In genomic region chr5:117888946-117889345, GRCm38 (mm10) we compare ENCODE assay signal across 18 mouse cellular contexts.
DNase-seq lines count a peak whose midpoint lies in the region; ATAC-seq and TF ChIP-seq lines count a peak whose summit lies in the region.
"Had no signal": no experiment of that assay in that cellular context is flagged by ENCODE, and none has a peak within 500 bp of the region (broad histone marks: within the 10 kb centered on the region; RNA-seq: fewer than 3 reads in every experiment).

No protein-coding gene starts in this region.

- no peak for DNase-seq in cerebellum, adult 2 months
- no peak for DNase-seq in cerebellum, postnatal 14 days
- peak; percentile 45 for DNase-seq in kidney, postnatal 0 days (ENCODE audit: low spot score)
- no peak for DNase-seq in kidney, adult 8-10 months
- peak; percentile 57 for DNase-seq in Muller cell, postnatal 12 days (ENCODE audit: inconsistent ontology term)
- DNase-seq in right cerebral cortex, postnatal 4 days: no peak
- DNase-seq: forebrain, postnatal 0 days; gastrocnemius, postnatal 14 days; heart, adult 11 months had no signal

- TF ChIP-seq POLR2A in cerebellum, adult 2 months (IDR thresholded peaks at IDR 0.05; ENCODE audit: borderline replicate concordance, insufficient read depth, low read length): no peak

- ATAC-seq in kidney, postnatal 0 days (replicated peaks; ENCODE audit: low FRiP score, low read depth): no peak
- ATAC-seq: forebrain, embryonic 14.5 days; forebrain, postnatal 0 days; hindbrain, embryonic 16.5 days; inflammation-experienced regulatory T-cells, adult 6 months; intestine, embryonic 16.5 days; Patski had no signal

- TF ChIP-seq CTCF in cerebellum, adult 2 months (IDR thresholded peaks at IDR 0.05; ENCODE audit: borderline replicate concordance, insufficient read depth, low read depth, low read length): no peak
- no peak for TF ChIP-seq CTCF in kidney, postnatal 0 days (IDR thresholded peaks at IDR 0.05; ENCODE audit: low read depth)

- no peaks in the 10 kb centered on the region for H3K27me3 ChIP-seq in cerebellum, adult 2 months (ENCODE audit: control insufficient read depth, insufficient read depth, low read length)
- H3K27me3 ChIP-seq in kidney, postnatal 0 days (ENCODE audit: insufficient read depth, low read length): no peaks in the 10 kb centered on the region
- H3K27me3 ChIP-seq: embryonic facial prominence, embryonic 13.5 days; hindbrain, embryonic 13.5 days had no signal

- WGBS in cerebellum, adult 2 months: 48% methylated on average over 6 of the region's 6 CpGs
- WGBS in kidney, postnatal 0 days: 16% methylated on average over 6 of the region's 6 CpGs

- no peak overlapping the region for H3K9ac ChIP-seq in kidney, postnatal 0 days (ENCODE audit: low read depth, low read length)
- H3K9ac ChIP-seq: embryonic facial prominence, embryonic 13.5 days; forebrain, postnatal 0 days; hindbrain, embryonic 13.5 days had no signal

- H3K36me3 ChIP-seq in kidney, postnatal 0 days (ENCODE audit: insufficient read depth, low read length): no peaks in the 10 kb centered on the region
- H3K36me3 ChIP-seq: embryonic facial prominence, embryonic 13.5 days; hindbrain, embryonic 13.5 days had no signal

- H3K4me1 ChIP-seq in cerebellum, adult 2 months (ENCODE audit: control insufficient read depth, insufficient read depth, low read length): peaks cover 22% of the 10 kb centered on the region
- H3K4me1 ChIP-seq in kidney, postnatal 0 days (replicated peaks; ENCODE audit: insufficient read depth, low read length): no peaks in the 10 kb centered on the region
- H3K4me1 ChIP-seq: hindbrain, embryonic 13.5 days had no signal

- H3K27ac ChIP-seq in cerebellum, adult 2 months (ENCODE audit: insufficient read depth, low read length): peak overlapping the region; percentile 17; the same call in 1 of the 2 replicates
- H3K27ac ChIP-seq in kidney, postnatal 0 days: no peak overlapping the region
- H3K27ac ChIP-seq: embryonic facial prominence, embryonic 13.5 days; gastrocnemius, adult 2 months; hindbrain, embryonic 13.5 days had no signal

- H3K9me3 ChIP-seq in kidney, postnatal 0 days (replicated peaks; ENCODE audit: low read length): no peaks in the 10 kb centered on the region
- H3K9me3 ChIP-seq: embryonic facial prominence, embryonic 13.5 days; hindbrain, embryonic 13.5 days had no signal

- no peak overlapping the region for H3K4me2 ChIP-seq in kidney, postnatal 0 days (ENCODE audit: low read length)
- H3K4me2 ChIP-seq: embryonic facial prominence, embryonic 13.5 days; heart, embryonic 11.5 days; hindbrain, embryonic 13.5 days had no signal

- H3K4me3 ChIP-seq in cerebellum, adult 2 months (replicated peaks; ENCODE audit: insufficient read depth, low read depth, low read length): no peak overlapping the region
- no peak overlapping the region for H3K4me3 ChIP-seq in kidney, postnatal 0 days (replicated peaks; ENCODE audit: low read depth, low read length)
- H3K4me3 ChIP-seq: embryonic facial prominence, embryonic 13.5 days; gastrocnemius, adult 2 months; hindbrain, embryonic 13.5 days had no signal

Comparison
In these comparisons a context has a peak if more than half of its experiments do, and no peak if none do; other contexts are left out.
1. DNase-seq: peak in kidney, postnatal 0 days (single experiment) and Muller cell, postnatal 12 days (single experiment); none in cerebellum, adult 2 months (0 of 2), cerebellum, postnatal 14 days (0 of 2), kidney, adult 8-10 months (0 of 2) and right cerebral cortex, postnatal 4 days (single experiment).